Mouse (Mus musculus): ENCODE measurements at regions not wholly inside any gene's neighbourhood (a gene's known extent, or its start where the extent isn't known, plus 50 kb on each side); places are given as distances from the start of the nearest gene placed in this dataset.

DNA sequence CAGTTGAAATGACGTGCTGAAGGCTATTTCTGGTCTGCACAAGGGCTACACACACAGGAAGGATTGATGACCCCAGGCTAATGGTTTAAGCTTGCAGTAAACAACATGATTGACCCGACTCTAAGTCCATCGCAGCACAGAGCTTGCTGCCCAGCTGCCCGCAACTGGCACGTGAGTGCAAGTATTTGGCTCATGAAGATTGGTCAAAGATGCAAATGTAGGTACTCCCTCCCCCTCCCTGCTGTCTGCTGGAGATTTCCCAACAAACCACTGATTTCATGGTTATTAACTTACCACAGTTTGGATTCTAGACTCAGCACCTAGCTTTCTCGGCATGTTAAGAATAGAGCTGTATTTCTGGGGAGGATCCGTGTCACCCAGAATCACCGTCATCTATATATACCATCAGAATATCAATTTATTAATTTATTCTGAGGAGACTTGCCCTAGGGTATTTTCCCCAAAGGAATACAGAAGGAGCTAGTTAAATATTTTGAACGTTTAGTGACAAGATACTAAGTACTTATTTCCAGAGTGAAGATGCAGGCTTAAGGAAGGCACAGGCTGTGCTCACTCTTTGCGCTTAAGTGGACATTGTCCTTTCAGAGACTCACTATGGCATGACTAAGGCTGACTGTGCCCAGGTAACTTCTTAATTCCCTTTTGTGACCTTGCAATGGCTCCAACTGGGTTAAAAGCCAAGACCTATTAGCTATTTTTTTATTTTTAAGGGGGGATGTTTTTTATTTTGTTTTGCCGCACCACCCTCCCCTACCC is 57.7 kb upstream of the Atrnl1 start:
- TF ChIP-seq CTCF (IDR thresholded peaks at IDR 0.05; ENCODE audit: borderline replicate concordance, insufficient read depth, low read depth, low read length), result no peak
- TF ChIP-seq POLR2A (IDR thresholded peaks at IDR 0.05; ENCODE audit: borderline replicate concordance, insufficient read depth, low read length), result no peak
